Mouse (Mus musculus) layer of hippocampus, adult 9-10 months (tissue): ENCODE data around the gene Cyp2u1.
A peak's percentile ranks its signal among the peaks of the same experiment; 100 is the strongest.

ENCODE experiments used
- DNase-seq: peaks from one replicate; pipeline ENCODE4 v3.0.0; 2022; ENCODE audit warnings: low spot score

The Cyp2u1 gene

GRCm38 (mm10) chr3:131255399-131255981, 47.5 kb downstream of the Cyp2u1 start:
- no peak for DNase-seq

- DNase-seq, result no peak
Measured at GRCm38 (mm10) chr3:131254991-131255390, 48.0 kb downstream of the Cyp2u1 start.

GRCm38 (mm10) chr3:131251601-131252000, 51.4 kb downstream of the Cyp2u1 start:
- DNase-seq, result no peak

DNA sequence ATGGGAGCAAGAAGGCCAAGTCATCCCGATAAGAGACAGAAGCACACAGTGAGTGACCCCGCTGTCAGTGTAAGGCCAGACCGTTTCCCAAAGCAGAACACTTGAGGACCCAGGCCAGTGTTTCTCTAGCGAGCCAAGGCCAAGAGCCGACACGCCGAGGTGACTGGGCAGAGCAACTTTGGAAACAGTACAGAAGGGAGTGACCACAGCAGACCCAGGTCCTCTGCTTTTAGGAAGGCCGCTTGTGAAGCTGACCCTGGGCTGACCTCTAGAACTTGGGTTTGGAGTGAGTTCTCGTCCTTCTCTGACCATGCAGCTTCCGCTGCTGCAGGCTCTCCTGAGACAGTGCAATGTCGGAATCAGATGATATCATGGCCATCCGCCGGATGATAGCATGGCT, 52.0 kb downstream of the Cyp2u1 start:
- no peak for DNase-seq

- DNase-seq, result no peak
Measured at GRCm38 (mm10) chr3:131250283-131250682, 52.7 kb downstream of the Cyp2u1 start.

DNA sequence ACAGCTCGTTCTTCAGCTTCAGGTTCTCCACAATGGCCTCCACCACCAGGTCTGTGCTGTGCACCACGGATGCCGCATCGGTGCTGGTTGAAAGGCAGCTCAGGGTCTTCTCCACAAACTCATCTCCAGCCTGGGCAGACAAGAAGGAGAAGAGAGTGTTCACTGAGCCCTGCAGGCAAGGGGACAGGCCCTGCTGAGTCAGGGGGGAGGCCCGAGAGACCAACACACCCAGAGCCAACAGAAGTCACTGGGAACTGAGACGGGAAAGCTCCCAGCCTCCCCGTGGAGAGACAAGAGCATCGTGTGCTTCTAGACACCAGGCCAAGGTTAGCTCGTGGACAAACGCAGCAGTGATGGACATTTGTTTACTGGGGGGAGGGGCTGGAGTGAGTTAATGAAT, 54.6 kb downstream of the Cyp2u1 start:
- DNase-seq, result no peak

DNA sequence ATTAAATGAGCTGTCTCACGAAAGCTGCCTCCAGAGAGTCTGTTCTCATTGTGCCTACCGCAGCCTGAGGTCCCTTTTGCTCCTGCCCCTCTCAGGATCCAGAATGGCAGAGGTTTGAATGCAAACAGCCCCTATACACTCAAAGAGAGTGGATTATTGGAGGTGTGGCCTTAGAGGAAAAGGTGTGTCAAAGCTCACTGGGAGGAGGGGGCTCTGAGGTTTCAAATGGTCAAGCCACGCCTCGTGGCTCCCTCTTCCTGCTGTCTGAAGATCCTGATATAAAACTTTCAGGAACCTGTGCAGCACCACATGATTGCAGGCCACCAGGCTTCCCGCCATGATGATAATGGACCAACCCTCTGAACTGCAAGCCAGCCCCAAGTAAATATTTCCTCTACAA, 55.2 kb downstream of the Cyp2u1 start:
- DNase-seq, result no peak

DNA sequence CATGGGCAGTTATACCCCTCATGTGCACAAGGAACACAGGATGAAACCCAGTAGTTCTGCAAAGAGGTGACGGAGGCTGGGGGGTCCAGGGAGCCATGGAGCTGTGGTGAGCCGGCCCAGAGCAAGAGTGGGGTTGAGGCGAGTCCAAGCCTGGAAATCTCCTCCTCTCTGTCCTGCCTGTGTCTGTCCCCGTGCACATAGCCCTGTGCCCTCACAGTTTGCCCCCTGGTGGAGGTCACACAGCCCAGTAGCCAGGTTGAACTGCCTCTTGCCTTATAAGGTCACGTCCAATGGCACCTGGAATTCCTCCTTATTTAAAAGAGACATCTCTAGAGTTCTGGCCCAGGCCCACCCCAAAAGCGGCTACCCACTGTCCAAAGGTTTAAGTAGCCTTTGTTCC, 55.6 kb downstream of the Cyp2u1 start:
- no peak for DNase-seq

DNA sequence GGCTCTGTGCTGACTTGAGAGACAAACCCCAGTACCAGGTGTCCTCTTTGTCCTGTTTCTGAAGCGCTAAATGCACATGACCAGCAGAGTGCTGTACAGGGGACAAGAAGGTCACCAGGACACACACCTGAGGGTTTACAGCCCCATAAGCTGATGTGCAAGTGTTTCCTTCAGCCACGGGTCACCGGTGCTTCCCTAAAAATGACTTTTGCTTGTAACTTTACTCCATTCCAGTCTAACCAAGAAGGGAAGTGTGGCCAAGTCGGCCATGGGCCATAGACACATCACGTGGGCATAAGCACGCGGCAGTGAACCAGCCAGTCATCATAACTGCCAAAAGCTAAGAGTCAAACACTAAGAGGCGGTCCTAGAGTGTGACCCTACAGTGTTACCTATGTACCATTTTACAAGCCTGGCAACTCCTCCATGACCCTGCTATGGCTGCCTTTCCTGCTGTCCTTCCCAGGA, 56.4 kb downstream of the Cyp2u1 start:
- DNase-seq, result no peak

- DNase-seq, result peak; percentile 53
Measured at GRCm38 (mm10) chr3:131245766-131246578, 57.1 kb downstream of the Cyp2u1 start.
